Mouse (Mus musculus) c-Kit-positive CD71-positive TER-119-positive erythroid progenitor cells, embryonic 14.5 days (primary cell): ENCODE results near the gene Ttc23.

Experiments used
- DNase-seq: peaks from one replicate; pipeline ENCODE4 v3.0.0-alpha.2; 2013; ENCODE audit warnings: low spot score

Ttc23 gene

GRCm38 (mm10) chr7:67741706-67742105 lies 94.5 kb downstream of the Ttc23 start:
- no peak for DNase-seq

GRCm38 (mm10) chr7:67747731-67748305 lies 100.6 kb downstream of the Ttc23 start:
- no peak for DNase-seq

- DNase-seq, result no peak
These were observed 102.4 kb downstream of the Ttc23 start for GRCm38 (mm10) chr7:67749441-67750239.

- no peak for DNase-seq
These were observed 107.4 kb downstream of the Ttc23 start for GRCm38 (mm10) chr7:67754606-67755005.

GRCm38 (mm10) chr7:67755366-67755765 lies 108.2 kb downstream of the Ttc23 start:
- no peak for DNase-seq

GRCm38 (mm10) chr7:67756636-67757035 lies 109.4 kb downstream of the Ttc23 start:
- no peak for DNase-seq

GRCm38 (mm10) chr7:67758506-67758857 lies 111.3 kb downstream of the Ttc23 start:
- DNase-seq, result no peak

- no peak for DNase-seq
These were observed 111.8 kb downstream of the Ttc23 start for GRCm38 (mm10) chr7:67758858-67759628.

- DNase-seq, result peak; percentile 51
These were observed 112.4 kb downstream of the Ttc23 start, which contains the start of gene Synm for GRCm38 (mm10) chr7:67759629-67759995. TSS of gene Synm (minus strand) at chr7:67759742.

GRCm38 (mm10) chr7:67763625-67764024 lies 116.4 kb downstream of the Ttc23 start:
- no peak for DNase-seq

- no peak for DNase-seq
These were observed 120.9 kb downstream of the Ttc23 start for GRCm38 (mm10) chr7:67768125-67768524.

- no peak for DNase-seq
These were observed 122.3 kb downstream of the Ttc23 start for GRCm38 (mm10) chr7:67769487-67769886.

- no peak for DNase-seq
These were observed 125.0 kb downstream of the Ttc23 start for GRCm38 (mm10) chr7:67772231-67772630.

- DNase-seq, result no peak
These were observed 128.4 kb downstream of the Ttc23 start for GRCm38 (mm10) chr7:67775623-67776022.

GRCm38 (mm10) chr7:67776636-67777305 lies 129.6 kb downstream of the Ttc23 start:
- DNase-seq, result no peak

GRCm38 (mm10) chr7:67787861-67788260 lies 140.7 kb downstream of the Ttc23 start:
- DNase-seq, result no peak

GRCm38 (mm10) chr7:67788713-67789112 lies 141.5 kb downstream of the Ttc23 start:
- peak; percentile 53 for DNase-seq

GRCm38 (mm10) chr7:67791256-67791655 lies 144.0 kb downstream of the Ttc23 start:
- no peak for DNase-seq

GRCm38 (mm10) chr7:67793449-67793848 lies 146.2 kb downstream of the Ttc23 start:
- no peak for DNase-seq

GRCm38 (mm10) chr7:67797065-67797464 lies 149.9 kb downstream of the Ttc23 start:
- DNase-seq, result no peak

- no peak for DNase-seq
These were observed 151.3 kb downstream of the Ttc23 start for GRCm38 (mm10) chr7:67798476-67798875.

GRCm38 (mm10) chr7:67800547-67800946 lies 153.3 kb downstream of the Ttc23 start:
- DNase-seq, result no peak
